Mouse (Mus musculus) spleen, adult 2 months (tissue): ENCODE data around the gene Lrp5. TPM values are rescaled to one million over a fixed set of nuclear protein-coding genes. Genes with fewer than 3 reads are reported as not detected.
A peak's percentile ranks its signal among the peaks of the same experiment; 100 is the strongest.

Experiments used
- DNase-seq, 2 experiments: peaks; one replicate each; pipeline versions ENCODE4 v3.0.0 to v3.0.0-alpha.2; 2012 to 2021; ENCODE audit warnings: low spot score in 2 of 2, low read depth in 1 of 2
- H3K27ac ChIP-seq: fragments of 200-500 bp; 2 replicates; pipeline ENCODE4 v1.5.1; 2012; ENCODE audit warnings: low read length, inconsistent platforms; ENCODE audit not compliant: insufficient read depth
- H3K27me3 ChIP-seq: fragments of 200-500 bp; 2 replicates; pipeline ENCODE4 v1.6.1; 2012; ENCODE audit warnings: mild to moderate bottlenecking, moderate library complexity, low read length, inconsistent platforms; ENCODE audit not compliant: control insufficient read depth, insufficient read depth
- H3K36me3 ChIP-seq: fragments of 200-500 bp; 2 replicates; pipeline ENCODE4 v1.6.1; 2012; ENCODE audit warnings: mild to moderate bottlenecking, low read length, inconsistent platforms; ENCODE audit not compliant: control insufficient read depth, insufficient read depth
- H3K4me1 ChIP-seq: fragments of 200-500 bp; 2 replicates; pipeline ENCODE4 v1.6.1; 2011; ENCODE audit warnings: inconsistent platforms; ENCODE audit not compliant: control insufficient read depth, insufficient read depth, insufficient read length
- H3K4me3 ChIP-seq: fragments of 200-500 bp; 2 replicates; pipeline ENCODE4 v1.5.1; 2011; ENCODE audit warnings: mild to moderate bottlenecking, inconsistent platforms; ENCODE audit not compliant: insufficient read depth, insufficient read length; ENCODE audit errors: extremely low read depth
- CTCF ChIP-seq: fragments of 200-500 bp; IDR thresholded peaks from 2 replicates; pipeline ENCODE4 v1.5.1; 2011; ENCODE audit warnings: mild to moderate bottlenecking, inconsistent platforms; ENCODE audit not compliant: insufficient read depth, insufficient read length, insufficient replicate concordance; ENCODE audit errors: extremely low read depth
- POLR2A ChIP-seq: fragments of 200-500 bp; IDR thresholded peaks from 2 replicates; pipeline ENCODE4 v1.6.1; 2011; ENCODE audit warnings: low read depth, low read length, inconsistent platforms
- WGBS: fragments of 180-500 bp; shearing (Covaris S2); methylation state at CpG from one replicate; pipeline ENCODE4 v1.1.7; 2018; 5-methylcytosine and 5-hydroxymethylcytosine counted together
- polyA plus RNA-seq: library from polyadenylated mRNA; depleted of rRNA; stranded (reverse); fragments of >200 nt; gene quantifications from 2 replicates; pipeline ENCODE4 v1.2.3, GENCODE M21; 2012

The Lrp5 gene
- polyA plus RNA-seq, 1 experiment, result 22.6 TPM

DNA sequence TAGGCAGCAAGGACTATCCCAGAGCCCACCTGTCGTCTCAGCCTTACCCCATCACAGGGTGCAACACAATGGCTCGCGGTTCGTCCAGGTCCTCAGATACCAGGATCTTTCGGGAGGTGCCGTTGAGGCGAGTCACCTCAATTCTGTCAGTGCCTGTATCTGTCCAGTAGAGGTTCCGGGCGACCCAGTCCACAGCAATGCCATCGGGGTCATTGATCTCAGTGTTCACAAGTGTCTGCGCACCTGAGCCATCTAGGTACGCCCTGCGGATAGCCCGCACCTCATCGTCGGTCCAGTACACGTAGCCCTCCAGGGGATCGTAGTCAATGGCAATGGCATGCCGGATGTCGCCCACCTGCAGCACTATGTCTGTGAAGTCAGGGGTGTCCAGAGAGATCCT lies 56.3 kb downstream of the Lrp5 start:
- Histone ChIP-seq H3K27ac (no peak overlapping the region), H3K4me3 (no peak overlapping the region), H3K36me3 (no peaks in the 10 kb centered on the region), H3K4me1 (no peaks in the 10 kb centered on the region), H3K27me3 (no peaks in the 10 kb centered on the region)
- DNase-seq, result no peak
- 95% methylated on average over 20 of the region's 20 CpGs for WGBS
- TF ChIP-seq POLR2A, result no peak
- TF ChIP-seq CTCF, result no peak

DNA sequence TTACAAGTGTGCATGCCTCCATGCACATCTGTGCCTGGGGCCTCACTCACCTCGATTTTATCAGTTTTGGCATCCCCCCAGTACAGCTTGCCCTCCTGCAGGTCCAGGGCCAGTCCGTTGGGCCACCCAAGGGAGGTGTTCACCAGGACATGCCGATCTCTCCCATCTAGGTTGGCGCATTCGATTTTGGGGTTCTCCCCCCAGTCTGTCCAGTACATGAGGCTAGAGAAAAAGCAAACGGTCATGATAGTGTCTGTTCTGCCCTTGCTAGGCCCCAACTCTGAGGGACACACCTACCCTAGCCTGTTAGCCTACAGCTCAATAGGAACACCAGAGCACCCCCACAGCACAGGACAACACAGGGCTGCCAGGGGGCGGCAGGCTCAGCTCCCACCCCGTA lies 58.1 kb downstream of the Lrp5 start:
- no peaks in the 10 kb centered on the region for H3K36me3 ChIP-seq
- 85% methylated on average over 8 of the region's 8 CpGs for WGBS
- no peak overlapping the region for H3K4me3 ChIP-seq
- H3K27me3 ChIP-seq, result no peaks in the 10 kb centered on the region
- no peak overlapping the region for H3K27ac ChIP-seq
- DNase-seq, result no peak
- no peaks in the 10 kb centered on the region for H3K4me1 ChIP-seq
- TF ChIP-seq POLR2A (no peak), CTCF (no peak)

- Histone ChIP-seq H3K27me3 (no peaks in the 10 kb centered on the region), H3K4me3 (no peak overlapping the region), H3K4me1 (no peaks in the 10 kb centered on the region), H3K27ac (no peak overlapping the region), H3K36me3 (no peaks in the 10 kb centered on the region)
- no peak for TF ChIP-seq POLR2A
- no peak for DNase-seq
- WGBS, result 87% methylated on average over 7 of the region's 7 CpGs
Measured at GRCm38 (mm10) chr19:3625111-3625510, 61.3 kb downstream of the Lrp5 start.

GRCm38 (mm10) chr19:3623824-3624223 lies 62.5 kb downstream of the Lrp5 start:
- H3K36me3 ChIP-seq, result no peaks in the 10 kb centered on the region
- peak in 1 of 2 experiments; percentile 4 for DNase-seq
- H3K27me3 ChIP-seq, result no peaks in the 10 kb centered on the region
- peak; percentile 40; the same call in 1 of the 2 replicates for TF ChIP-seq CTCF
- no peak for TF ChIP-seq POLR2A
- 79% methylated on average over 5 of the region's 5 CpGs for WGBS
- no peak overlapping the region for H3K4me3 ChIP-seq
- H3K27ac ChIP-seq, result no peak overlapping the region
- no peaks in the 10 kb centered on the region for H3K4me1 ChIP-seq

GRCm38 (mm10) chr19:3623294-3623693 lies 63.1 kb downstream of the Lrp5 start:
- no peak for DNase-seq
- H3K36me3 ChIP-seq, result no peaks in the 10 kb centered on the region
- WGBS, result 95% methylated on average over 4 of the region's 4 CpGs
- H3K27ac ChIP-seq, result no peak overlapping the region
- H3K27me3 ChIP-seq, result no peaks in the 10 kb centered on the region
- H3K4me3 ChIP-seq, result no peak overlapping the region
- H3K4me1 ChIP-seq, result no peaks in the 10 kb centered on the region
- TF ChIP-seq CTCF (no peak), POLR2A (no peak)

DNA sequence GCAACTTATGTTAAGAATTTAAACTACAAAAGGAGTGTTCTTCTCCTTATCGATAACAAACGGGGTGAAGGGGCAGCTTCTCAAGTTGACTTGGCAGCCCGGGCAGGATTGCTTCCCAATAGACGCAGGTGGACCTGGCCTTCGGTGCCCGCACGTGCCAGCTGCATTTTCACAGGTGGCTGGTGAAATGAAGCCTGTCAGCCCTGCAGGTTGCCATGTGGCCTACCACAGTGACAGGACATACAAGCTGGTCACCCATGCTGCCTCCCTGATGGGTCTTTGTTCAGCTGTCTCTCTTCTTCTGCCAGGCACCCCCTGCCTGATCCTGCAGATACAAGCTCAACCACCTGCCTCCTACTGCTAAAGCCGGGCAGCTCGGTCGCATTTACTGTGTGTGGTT lies 65.5 kb downstream of the Lrp5 start:
- Histone ChIP-seq H3K4me1 (no peaks in the 10 kb centered on the region), H3K27ac (no peak overlapping the region), H3K36me3 (no peaks in the 10 kb centered on the region), H3K27me3 (no peaks in the 10 kb centered on the region), H3K4me3 (no peak overlapping the region)
- DNase-seq, result no peak
- WGBS, result 94% methylated on average over 10 of the region's 10 CpGs
- TF ChIP-seq POLR2A, result no peak
- TF ChIP-seq CTCF, result no peak

- no peak for TF ChIP-seq POLR2A
- TF ChIP-seq CTCF, result no peak
- 88% methylated on average over 2 of the region's 2 CpGs for WGBS
Measured at GRCm38 (mm10) chr19:3619359-3619758, 67.0 kb downstream of the Lrp5 start.

More at GRCm38 (mm10) chr19:3619359-3619758, 67.0 kb downstream of the Lrp5 start:
- Histone ChIP-seq H3K27ac (no peak overlapping the region), H3K4me3 (no peak overlapping the region), H3K27me3 (no peaks in the 10 kb centered on the region), H3K4me1 (no peaks in the 10 kb centered on the region), H3K36me3 (no peaks in the 10 kb centered on the region)
- DNase-seq, result no peak
